Mouse (Mus musculus) gastrocnemius, adult 2 months (tissue): ENCODE data around the gene Clasrp. TPM values are rescaled to one million over a fixed set of nuclear protein-coding genes. Genes with fewer than 3 reads are reported as not detected.

ENCODE experiments used
- DNase-seq: peaks from one replicate; pipeline ENCODE4 v3.0.0; 2022
- H3K27ac ChIP-seq: fragments of 200-600 bp; 2 replicates; pipeline ENCODE4 v1.8.1; 2022; ENCODE audit warnings: mild to moderate bottlenecking
- H3K4me3 ChIP-seq: fragments of 200-600 bp; 2 replicates; pipeline ENCODE4 v1.8.1; 2022; ENCODE audit warnings: mild to moderate bottlenecking, moderate library complexity
- CTCF ChIP-seq: fragments of 200-600 bp; IDR thresholded peaks from 2 replicates; pipeline ENCODE4 v1.8.1; 2022; ENCODE audit warnings: antibody characterized with exemption, mild to moderate bottlenecking, moderate library complexity
- intact Hi-C: fragments of 180-260 bp; cut with DNase I; formaldehyde crosslinking; loops from one replicate; pipeline ENCODE4 v1.15.1; 2025
- long read RNA-seq, 2 experiments: library from polyadenylated mRNA; stranded (forward); transcript quantifications; one replicate each; pipeline ENCODE4 v2.0.0; 2021
- total RNA-seq, 2 experiments: library from RNA; stranded (reverse); gene quantifications; 2 replicates each; pipeline ENCODE4 v1.2.3; 2021

Gene Clasrp
- total RNA-seq, result 10 to 100 TPM; 13.7 to 15.1 TPM
- long read RNA-seq, experiment 1, partial matches to known transcripts, result 0 of 10 reads
- long read RNA-seq, experiment 1, other reads (novel, unspliced or antisense), result 5 of 10 reads
- long read RNA-seq, experiment 2, partial matches to known transcripts, result 0 of 9 reads
- long read RNA-seq, experiment 2, other reads (novel, unspliced or antisense), result 6 of 9 reads

DNA sequence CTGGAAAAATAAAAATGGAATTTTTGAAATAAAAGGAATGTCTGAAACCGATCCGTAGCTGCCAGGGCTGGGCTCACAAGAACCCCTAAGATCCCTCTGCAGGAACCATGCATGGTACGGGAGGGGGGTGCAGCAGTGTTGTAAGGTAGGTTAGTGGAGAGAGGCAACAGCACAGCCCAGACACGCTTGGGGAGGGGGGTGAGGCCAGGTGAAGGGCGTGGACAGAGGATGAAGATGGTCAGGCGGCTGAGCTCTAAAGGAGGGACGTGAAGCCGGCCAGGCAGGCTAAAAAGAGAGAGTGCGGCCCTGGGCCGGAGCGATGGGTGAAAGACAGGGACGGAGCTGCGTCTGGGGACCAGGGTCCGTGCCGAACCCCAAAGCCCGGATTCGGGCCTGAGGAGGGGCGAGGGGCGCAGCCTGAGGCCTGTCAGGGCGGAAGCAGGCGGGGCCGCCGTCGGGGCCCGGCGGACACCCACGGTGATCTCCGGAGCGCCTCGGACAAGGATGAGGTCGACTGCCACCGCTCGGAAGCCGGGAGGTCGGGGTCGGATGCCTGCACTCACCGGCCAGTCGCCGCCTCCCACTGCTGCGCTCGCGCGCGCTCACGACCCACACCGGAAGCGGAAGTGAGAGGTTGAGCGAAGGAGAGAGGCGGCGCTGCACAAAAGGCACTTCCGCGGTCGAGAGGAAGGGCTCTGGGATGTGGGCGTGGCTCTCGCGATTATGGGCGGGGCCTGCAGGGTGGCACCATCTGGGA lies at the start of gene Clasrp:
Gene Clasrp, minus strand, starts transcription at position 638 of the 757 bp plus-strand sequence.
- H3K4me3 ChIP-seq, result peak within 1 kb of the TSS; percentile 86
- peak; percentile 98 for DNase-seq
- peak within 1 kb of the TSS; percentile 93 for H3K27ac ChIP-seq
- intact Hi-C loops, result no loop called here
- no peak for TF ChIP-seq CTCF

DNA sequence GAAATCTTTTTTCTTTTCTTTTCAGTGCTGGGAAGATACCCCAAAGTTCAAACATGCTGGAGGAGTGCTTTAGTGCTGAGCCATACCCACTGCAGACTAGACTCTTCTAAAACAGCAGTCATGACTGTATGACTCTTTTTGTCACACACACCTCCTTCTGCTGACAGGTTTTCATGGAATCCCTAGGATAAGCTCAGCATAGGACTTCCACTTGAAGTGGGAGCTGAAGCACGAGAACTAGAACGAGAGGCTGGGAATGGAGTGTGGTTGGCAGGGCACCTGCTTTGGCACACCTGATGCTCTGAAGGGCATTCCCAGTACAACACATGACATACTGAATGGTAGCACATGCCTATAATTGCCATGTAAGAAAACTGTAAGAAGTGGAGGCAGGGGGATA lies 48.3 kb upstream of the Clasrp start:
- no peak for DNase-seq

DNA sequence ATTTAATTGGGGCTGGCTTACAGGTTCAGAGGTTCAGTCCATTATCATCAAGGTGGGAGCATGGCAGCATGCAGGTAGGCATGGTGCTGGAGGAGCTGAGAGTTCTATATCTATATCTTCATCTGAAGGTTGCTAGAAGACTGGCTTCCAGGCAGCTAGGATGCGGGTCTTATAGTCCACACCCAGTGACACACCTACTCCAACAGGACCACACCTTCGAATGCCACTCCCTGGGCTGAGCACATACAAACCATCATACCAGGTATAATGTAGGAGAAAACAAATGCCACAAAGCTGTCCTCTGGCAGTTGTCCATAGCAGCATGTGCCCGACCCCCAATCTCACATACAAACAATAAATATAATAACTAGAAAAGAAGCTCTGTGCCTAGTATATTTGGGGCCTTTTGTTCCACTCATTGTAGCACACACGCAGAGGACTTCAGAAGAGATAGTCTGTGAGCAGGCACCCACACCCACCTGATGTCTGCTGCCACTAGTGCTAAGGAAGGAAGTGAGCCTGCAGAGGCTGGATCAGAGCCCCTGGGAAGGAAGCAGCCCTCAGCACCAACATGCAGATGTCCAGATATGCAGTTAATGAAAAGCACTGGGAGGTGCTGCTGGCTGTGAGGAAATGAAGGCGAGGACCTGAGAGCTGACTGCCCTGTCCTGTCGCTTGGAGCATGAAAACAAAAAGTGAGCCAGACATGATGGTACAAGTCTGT lies 46.9 kb upstream of the Clasrp start:
- Histone ChIP-seq H3K27ac (no peak overlapping the region), H3K4me3 (no peak overlapping the region)
- no peak for TF ChIP-seq CTCF
- no peak for DNase-seq
- intact Hi-C loops, result no loop called here

More for the DNA sequence above, 48.3 kb upstream of the Clasrp start:
- no peak for TF ChIP-seq CTCF
- intact Hi-C loops, result no loop called here
- H3K4me3 ChIP-seq, result no peak overlapping the region
- H3K27ac ChIP-seq, result no peak overlapping the region

DNA sequence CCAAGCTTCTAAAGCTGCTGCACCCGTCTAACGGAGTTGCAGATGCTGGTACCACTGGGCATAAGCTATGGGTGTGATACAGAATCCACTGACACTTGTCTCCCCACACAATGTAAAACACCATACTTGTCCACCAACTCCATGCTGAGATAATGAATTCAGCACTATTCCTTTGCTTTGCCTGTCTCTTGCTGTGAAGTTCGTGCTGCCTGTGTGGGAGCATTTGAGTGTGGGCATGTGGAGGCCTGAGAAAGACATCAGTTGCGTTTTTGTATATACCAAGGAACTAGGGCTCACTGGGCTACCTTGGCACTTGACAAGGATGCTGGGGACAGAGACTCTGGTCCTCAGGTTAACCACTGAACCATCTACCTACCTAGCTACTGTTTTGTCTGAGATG lies 36.9 kb upstream of the Clasrp start:
- intact Hi-C loops, result no loop called here
- Histone ChIP-seq H3K27ac (no peak overlapping the region), H3K4me3 (no peak overlapping the region)
- no peak for TF ChIP-seq CTCF
- no peak for DNase-seq

DNA sequence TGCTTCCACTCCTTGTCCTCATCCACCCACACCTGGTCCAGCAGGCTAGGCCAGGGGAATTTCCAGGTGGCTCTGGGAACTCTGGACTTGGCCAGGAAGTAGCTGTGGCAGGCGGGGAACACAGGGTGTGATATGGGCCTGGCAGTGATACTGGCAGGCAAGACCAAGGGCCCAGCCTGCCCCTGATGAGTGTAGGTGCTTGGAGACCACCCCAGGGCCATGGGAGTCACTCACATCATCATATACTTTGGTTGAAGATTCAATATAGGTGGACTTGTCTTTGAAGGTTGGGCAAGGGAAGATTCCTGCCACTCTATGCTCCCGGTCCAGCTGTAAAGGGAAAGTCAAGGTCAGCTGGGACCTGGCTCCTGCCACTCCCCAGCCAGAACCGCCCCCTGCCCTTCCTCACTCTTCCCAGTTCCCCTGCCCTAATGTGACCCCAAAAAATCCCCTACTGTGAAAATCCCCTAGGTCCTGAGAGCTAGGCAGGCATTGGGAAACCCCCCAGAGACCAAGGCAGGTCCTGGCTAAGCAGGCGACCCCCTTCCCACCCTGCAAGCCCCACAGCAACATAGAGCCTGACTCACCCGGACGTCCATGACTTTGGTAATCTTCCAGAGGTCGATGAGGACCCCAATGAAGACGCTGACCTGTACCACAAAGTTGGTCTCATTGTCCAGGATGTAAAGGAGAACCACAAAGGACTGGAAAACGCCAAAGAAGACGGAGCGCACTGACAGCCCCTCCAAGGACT lies 31.0 kb upstream of the Clasrp start:
- TF ChIP-seq CTCF, result no peak
- DNase-seq, result no peak
- intact Hi-C loops, result no loop called here
- Histone ChIP-seq H3K27ac (peak overlapping the region; percentile 83), H3K4me3 (no peak overlapping the region)

DNA sequence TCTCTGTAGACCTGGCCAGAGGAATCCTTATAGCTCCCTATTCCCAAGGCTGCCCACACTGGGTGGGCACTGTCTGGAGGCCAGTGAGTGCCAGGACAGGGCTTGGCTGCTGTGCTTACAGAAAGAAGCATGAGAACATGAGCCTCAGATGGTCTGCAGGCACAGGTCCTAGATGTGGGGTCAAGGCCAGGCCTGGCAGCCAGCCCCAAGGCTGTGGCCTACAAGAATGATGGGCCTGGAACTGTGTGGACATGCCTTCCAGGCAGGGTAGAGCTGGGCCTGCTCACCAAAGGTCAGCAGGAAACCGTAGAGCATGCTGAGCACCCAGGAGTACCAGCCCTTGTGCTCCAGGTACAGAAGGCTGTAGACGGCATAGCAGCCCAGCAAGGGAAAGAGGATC lies 30.3 kb upstream of the Clasrp start:
- DNase-seq, result peak; percentile 82
- intact Hi-C loops, result no loop called here
- Histone ChIP-seq H3K4me3 (no peak overlapping the region), H3K27ac (peak overlapping the region; percentile 83)
- TF ChIP-seq CTCF, result no peak

DNA sequence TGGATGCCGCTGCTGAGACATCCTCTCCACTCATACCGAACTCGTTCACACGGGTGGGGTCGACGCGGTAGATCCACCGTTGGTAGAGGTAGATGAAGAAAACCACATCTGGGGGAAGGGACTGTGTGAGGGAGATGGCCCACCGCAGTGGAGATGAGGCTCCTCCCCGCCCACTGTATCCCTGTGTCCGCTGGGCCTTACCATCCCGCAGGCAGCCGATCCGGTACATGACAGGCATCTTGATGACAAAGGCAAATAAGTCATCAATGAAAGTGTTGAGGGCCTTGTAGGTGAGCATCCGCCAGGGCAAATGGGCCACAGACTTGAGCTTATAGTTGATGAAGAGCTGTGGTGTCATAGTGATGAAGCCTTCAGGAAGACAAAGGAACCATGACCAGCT lies 29.6 kb upstream of the Clasrp start:
- H3K27ac ChIP-seq, result no peak overlapping the region; the same call in 1 of the 2 replicates
- TF ChIP-seq CTCF, result no peak
- no peak for DNase-seq
- intact Hi-C loops, result no loop called here
- no peak overlapping the region for H3K4me3 ChIP-seq

DNA sequence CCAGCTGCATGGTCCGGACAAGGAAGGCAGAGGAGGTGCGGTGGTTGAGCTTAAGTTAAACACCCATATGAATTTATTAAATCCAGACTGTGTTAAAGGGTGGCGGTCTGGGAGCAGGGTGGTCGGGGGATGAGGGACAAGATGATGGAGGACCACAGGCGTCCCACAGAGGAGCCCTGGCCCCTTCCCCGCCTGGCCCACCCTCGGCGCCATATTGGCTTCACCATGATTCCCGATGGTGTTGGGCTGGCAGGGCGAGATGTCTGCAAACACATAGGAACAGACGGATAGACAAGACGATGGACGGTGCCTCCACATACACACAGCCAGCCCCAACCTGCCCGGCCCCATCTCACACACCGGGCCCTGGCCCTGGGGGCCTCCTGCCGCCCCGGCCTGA lies 28.9 kb upstream of the Clasrp start:
- intact Hi-C loops, result no loop called here
- no peak overlapping the region for H3K4me3 ChIP-seq
- no peak for DNase-seq
- no peak for TF ChIP-seq CTCF
- H3K27ac ChIP-seq, result no peak overlapping the region

DNA sequence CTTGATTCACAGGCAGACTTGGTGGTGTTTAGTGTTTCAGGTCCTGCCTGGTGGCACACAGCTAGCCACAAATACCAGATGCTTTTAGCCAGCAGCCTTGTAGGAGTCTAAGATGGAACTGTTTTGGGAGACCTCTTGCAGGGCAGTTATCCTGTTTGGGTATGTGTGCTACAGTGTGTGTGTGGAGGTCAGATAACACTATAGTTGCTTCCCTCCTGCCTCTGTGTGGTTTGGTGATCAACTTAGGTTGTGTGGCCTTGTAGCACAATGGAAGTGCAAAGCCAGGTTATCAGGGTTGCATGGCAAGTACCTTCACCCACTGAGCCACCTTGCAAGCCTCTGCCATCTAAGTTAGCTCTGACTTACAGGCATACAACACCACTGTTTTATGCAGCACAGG lies 28.4 kb upstream of the Clasrp start:
- no peak for TF ChIP-seq CTCF
- H3K27ac ChIP-seq, result no peak overlapping the region
- no peak for DNase-seq
- intact Hi-C loops, result no loop called here
- no peak overlapping the region for H3K4me3 ChIP-seq

DNA sequence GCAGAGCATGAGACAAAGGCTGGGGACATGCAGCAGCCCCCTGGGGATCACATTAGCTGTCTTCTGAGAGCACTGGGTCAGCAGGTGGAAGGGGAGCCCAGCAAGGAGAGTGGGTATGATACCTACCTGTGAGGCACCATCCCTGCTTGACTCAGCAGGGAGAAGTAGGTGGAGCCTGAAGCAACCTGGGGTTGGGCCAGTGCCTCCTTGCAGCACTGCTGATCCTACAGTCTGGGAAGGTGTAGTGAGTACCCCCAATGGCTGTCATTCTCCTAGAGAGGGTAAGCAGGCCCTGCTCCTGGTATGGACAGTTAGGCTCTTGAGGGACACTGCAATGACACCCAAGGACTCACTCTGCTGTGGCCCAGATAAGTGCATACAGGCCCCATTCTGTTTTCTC lies 28.0 kb upstream of the Clasrp start:
- DNase-seq, result no peak
- H3K27ac ChIP-seq, result no peak overlapping the region
- intact Hi-C loops, result no loop called here
- H3K4me3 ChIP-seq, result no peak overlapping the region
- TF ChIP-seq CTCF, result no peak

DNA sequence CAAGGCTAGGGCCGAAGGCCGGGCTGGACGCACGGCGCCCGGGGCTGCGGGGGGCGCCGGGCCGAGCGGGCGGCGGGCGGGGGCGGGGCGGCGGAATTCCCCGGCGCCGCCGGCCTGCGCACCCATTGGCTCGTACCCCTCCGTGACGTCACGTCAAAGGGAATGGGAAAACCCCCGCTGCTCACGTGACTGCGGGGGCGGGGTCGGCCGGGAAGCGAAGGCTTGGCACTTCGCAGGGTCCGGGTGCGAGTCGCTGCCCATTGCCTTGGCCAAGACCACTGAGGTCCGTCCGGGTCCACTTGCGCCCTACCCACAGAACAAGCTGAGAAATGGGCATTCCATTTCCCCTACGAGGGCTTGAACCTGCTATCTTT lies 25.1 kb upstream of the Clasrp start, which contains the start of gene Relb:
Gene Relb, minus strand, starts transcription at position 78 of the 374 bp plus-strand sequence.
- DNase-seq, result peak; percentile 95
- Histone ChIP-seq H3K27ac (peak within 1 kb of the TSS; percentile 97), H3K4me3 (peak within 1 kb of the TSS; percentile 98)
- intact Hi-C loops, result no loop called here
- TF ChIP-seq CTCF, result no peak

DNA sequence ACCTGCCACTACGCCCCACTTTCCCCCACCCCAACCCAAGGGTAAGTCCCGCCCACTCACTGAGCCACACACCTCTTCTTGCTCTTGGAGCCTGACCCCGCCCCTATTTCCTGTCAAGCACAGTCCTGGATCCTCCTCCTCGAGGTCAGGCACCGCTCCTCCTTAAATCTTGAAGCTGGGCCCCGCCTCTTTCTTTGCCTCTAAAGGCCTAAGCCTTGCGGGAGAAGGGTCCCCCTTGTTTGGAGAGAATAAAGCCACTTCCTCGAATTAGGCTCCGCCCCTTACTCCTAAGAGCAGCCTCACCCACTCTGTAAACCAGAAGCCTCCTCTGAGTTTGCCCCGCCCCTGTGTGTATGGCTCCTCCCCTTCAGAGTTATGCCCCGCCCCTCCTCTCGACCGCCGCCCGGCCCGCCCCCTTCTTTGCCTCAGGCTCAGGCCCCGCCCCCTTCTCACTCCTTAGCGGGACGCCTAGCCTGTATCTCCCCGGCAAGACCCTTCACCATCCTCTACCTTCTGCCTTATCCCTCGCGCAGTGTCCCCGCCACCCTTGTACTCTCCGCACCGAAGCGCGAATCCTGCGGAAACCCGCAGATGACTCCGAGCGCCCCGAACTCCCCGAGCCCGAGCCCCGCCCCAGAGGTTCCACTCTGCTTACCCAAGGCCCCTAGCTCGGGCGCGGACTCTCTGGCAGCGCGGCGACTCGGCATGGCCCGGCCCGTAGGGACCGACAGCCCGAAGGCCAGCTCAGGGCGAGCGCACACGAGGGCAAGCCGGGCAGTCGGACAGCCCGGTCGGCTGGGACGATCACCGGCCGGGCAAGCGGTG lies 24.5 kb upstream of the Clasrp start:
- no peak for TF ChIP-seq CTCF
- Histone ChIP-seq H3K4me3 (peak overlapping the region; percentile 98), H3K27ac (peak overlapping the region; percentile 97)
- intact Hi-C loops, result no loop called here
- DNase-seq, result peak; percentile 96
